Mouse (Mus musculus) heart, embryonic 16.5 days (tissue): Measurements from ENCODE around the gene Rbm14. TPM values are rescaled to one million over a fixed set of nuclear protein-coding genes. Genes with fewer than 3 reads are reported as not detected.
A peak's percentile ranks its signal among the peaks of the same experiment; 100 is the strongest.

ENCODE experiments used
- ATAC-seq: fragments of 200-750 bp; cut with Nextera tagmentation; replicated peaks from 2 replicates; pipeline ENCODE4 v1.8.0; 2017; ENCODE audit warnings: moderate number of reproducible peaks; ENCODE audit not compliant: insufficient read depth, low FRiP score; ENCODE audit errors: extremely low read depth
- H3K27ac ChIP-seq: fragments of 300-500 bp; sonication (generic); 2 replicates; pipeline ENCODE4 v1.5.1; 2014; ENCODE audit warnings: mild to moderate bottlenecking, low read length, control low read depth, moderate library complexity
- H3K27me3 ChIP-seq: fragments of 300-500 bp; sonication (generic); 2 replicates; pipeline ENCODE4 v1.6.1; 2014; ENCODE audit warnings: low read length, mixed read lengths; ENCODE audit not compliant: control insufficient read depth, insufficient read depth
- H3K36me3 ChIP-seq: fragments of 300-500 bp; sonication (generic); 2 replicates; pipeline ENCODE4 v1.6.1; 2014; ENCODE audit not compliant: control insufficient read depth, insufficient read depth
- H3K4me1 ChIP-seq: fragments of 300-500 bp; sonication (generic); 2 replicates; pipeline ENCODE4 v1.6.1; 2014; ENCODE audit warnings: low read length, mixed read lengths; ENCODE audit not compliant: control insufficient read depth, insufficient read depth
- H3K4me2 ChIP-seq: fragments of 300-500 bp; sonication (generic); 2 replicates; pipeline ENCODE4 v1.6.1; 2014; ENCODE audit warnings: low read depth, mild to moderate bottlenecking, control low read depth, low read length
- H3K4me3 ChIP-seq: fragments of 300-500 bp; sonication (generic); 2 replicates; pipeline ENCODE4 v1.5.1; 2014; ENCODE audit warnings: mild to moderate bottlenecking, control low read depth, low read length
- H3K9ac ChIP-seq: fragments of 300-500 bp; sonication (generic); 2 replicates; pipeline ENCODE4 v1.6.1; 2014; ENCODE audit warnings: low read length, control low read depth
- H3K9me3 ChIP-seq: fragments of 300-500 bp; sonication (generic); replicated peaks from 2 replicates; pipeline ENCODE4 v1.6.1; 2016; ENCODE audit warnings: low read length; ENCODE audit not compliant: control insufficient read depth
- WGBS: fragments of 180-500 bp; shearing (Covaris S2); extraction: QIAGEN DNeasy Blood & Tissue Kit; methylation state at CpG from one replicate; pipeline ENCODE4 v1.1.7; 2014; 5-methylcytosine and 5-hydroxymethylcytosine counted together
- polyA plus RNA-seq: library from polyadenylated mRNA; unstranded; fragments of >200 nt; fragmentation: Nextera tagmentation; extraction: Ambion mirVana; gene quantifications from 2 replicates; pipeline ENCODE4 v1.2.1, GENCODE M21; 2015

Rbm14 gene
- polyA plus RNA-seq, 1 experiment from 2014 or later: 55.3 TPM

DNA sequence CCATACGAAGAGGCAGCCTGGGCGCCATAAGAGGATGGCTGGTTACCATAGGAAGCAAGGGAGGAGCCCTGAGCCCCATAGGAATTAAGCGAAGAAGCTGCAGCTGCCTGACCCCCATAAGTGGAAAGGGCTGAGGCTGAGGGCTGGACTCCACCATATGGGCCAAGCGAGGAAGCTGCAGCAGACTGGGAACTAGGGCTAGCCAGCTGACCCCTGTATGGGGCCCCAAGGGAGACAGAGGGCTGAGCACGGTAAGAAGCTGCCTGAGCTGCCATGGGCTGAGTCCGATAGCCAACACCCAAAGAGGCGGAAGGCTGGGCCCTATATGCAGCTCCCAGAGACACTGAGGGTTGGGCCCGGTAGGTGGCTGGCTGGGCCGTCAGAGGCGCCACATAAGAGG, 8.2 kb downstream of the Rbm14 start:
- Histone ChIP-seq H3K4me2 (no peak overlapping the region), H3K36me3 (peaks cover 36% of the 10 kb centered on the region), H3K9ac (no peak overlapping the region), H3K9me3 (no peaks in the 10 kb centered on the region), H3K4me1 (peaks cover 8% of the 10 kb centered on the region; the same call in 1 of the 2 replicates), H3K27ac (no peak overlapping the region), H3K27me3 (no peaks in the 10 kb centered on the region), H3K4me3 (no peak overlapping the region)
- 81% methylated on average over 10 of the region's 10 CpGs for WGBS
- ATAC-seq: no peak

DNA sequence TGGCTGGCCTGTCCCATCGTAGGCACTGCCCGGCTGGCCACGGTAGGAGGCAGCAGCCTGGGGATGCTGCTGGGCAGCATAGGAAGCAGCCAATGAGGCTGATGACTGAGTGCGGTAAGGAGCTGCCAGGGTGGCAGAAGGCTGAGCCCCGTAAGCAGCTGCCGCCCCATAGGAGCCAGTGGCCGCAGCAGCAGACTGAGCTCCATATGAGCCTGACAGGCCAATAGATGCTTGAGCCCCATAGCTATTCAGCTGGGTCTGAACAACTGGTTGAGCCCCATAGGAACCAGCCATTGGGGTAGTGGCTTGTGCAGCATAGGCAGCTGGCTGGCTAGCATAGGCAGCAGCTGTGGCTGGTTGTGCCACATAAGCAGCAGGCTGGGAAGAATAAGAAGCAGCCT, 8.7 kb downstream of the Rbm14 start:
- no peak for ATAC-seq
- H3K27ac ChIP-seq: no peak overlapping the region
- H3K36me3 ChIP-seq: peaks cover 38% of the 10 kb centered on the region
- H3K4me1 ChIP-seq: peaks cover 6% of the 10 kb centered on the region; the same call in 1 of the 2 replicates
- H3K4me2 ChIP-seq: no peak overlapping the region
- H3K27me3 ChIP-seq: no peaks in the 10 kb centered on the region
- H3K9me3 ChIP-seq: no peaks in the 10 kb centered on the region
- H3K9ac ChIP-seq: no peak overlapping the region
- H3K4me3 ChIP-seq: no peak overlapping the region
- 95% methylated on average over 7 of the region's 7 CpGs for WGBS

DNA sequence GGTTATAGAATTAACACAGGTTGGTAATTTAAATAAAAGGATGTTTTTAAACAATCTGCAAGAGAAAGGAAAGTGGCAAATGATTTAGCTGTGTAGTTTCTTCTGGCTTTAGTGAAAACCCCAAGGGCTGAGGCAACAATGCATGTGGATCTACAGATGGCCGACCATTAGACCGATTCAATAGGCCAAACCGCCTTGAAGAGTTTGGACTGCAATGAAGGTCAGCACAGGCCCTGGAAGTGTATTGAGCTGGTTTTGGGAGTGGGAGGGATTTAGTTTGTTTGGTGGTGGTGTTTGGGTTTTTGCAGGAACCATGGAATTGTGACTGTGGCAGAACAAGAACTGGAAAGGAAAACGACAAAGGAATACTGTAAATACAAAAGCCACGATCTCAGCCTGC, 12.4 kb downstream of the Rbm14 start:
- H3K4me2 ChIP-seq: no peak overlapping the region
- no peak overlapping the region for H3K27ac ChIP-seq
- H3K27me3 ChIP-seq: no peaks in the 10 kb centered on the region
- H3K9ac ChIP-seq: no peak overlapping the region
- ATAC-seq: no peak
- H3K36me3 ChIP-seq: peaks cover 38% of the 10 kb centered on the region
- no peaks in the 10 kb centered on the region for H3K9me3 ChIP-seq
- peaks cover 11% of the 10 kb centered on the region for H3K4me1 ChIP-seq
- 93% methylated on average over 5 of the region's 5 CpGs for WGBS
- H3K4me3 ChIP-seq: no peak overlapping the region

DNA sequence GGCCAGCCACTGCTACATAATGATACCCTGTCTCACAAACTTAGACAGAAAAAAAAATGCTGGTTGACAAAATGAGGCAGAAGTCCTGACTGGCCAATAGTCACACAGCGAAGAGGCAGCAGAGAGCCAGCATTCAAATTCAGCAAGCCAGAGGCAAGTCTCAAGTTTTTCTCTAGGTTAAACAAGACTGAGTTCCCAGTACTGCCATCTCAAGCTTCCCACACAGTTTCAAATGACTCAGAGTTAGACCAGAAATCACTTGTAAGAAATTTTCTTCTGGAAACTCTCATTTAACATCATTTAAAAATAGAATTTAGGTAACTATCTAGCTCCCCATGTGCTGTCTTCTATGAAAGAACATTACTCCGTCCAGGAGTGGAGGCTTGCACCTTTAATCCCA, 13.6 kb downstream of the Rbm14 start:
- Histone ChIP-seq H3K4me1 (peaks cover 8% of the 10 kb centered on the region), H3K27me3 (no peaks in the 10 kb centered on the region), H3K4me2 (no peak overlapping the region), H3K27ac (no peak overlapping the region), H3K9me3 (no peaks in the 10 kb centered on the region), H3K36me3 (peaks cover 30% of the 10 kb centered on the region), H3K9ac (no peak overlapping the region), H3K4me3 (no peak overlapping the region)
- 95% methylated on average over 2 of the region's 2 CpGs for WGBS
- no peak for ATAC-seq

DNA sequence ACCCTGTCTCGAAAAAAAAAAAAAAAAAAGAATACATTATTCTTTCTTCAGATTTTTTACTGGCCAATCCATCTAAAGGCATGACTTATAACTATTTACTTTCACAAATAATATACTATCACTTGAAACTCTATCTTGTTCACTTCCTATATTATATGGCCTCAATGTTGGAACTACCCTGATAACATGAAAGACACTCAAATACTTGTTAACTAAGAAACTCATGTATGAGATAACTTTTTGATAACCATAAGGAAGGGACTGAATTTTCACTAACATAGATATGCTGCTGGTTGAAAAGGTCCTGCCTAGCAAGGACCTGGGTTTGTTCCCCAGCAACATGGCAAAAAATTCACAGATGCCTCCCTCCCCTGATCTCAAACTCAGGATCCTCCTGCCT, 15.5 kb downstream of the Rbm14 start:
- Histone ChIP-seq H3K36me3 (peaks cover 25% of the 10 kb centered on the region), H3K27me3 (no peaks in the 10 kb centered on the region), H3K27ac (no peak overlapping the region), H3K9me3 (no peaks in the 10 kb centered on the region), H3K9ac (no peak overlapping the region), H3K4me3 (no peak overlapping the region), H3K4me1 (peaks cover 23% of the 10 kb centered on the region), H3K4me2 (no peak overlapping the region)
- ATAC-seq: no peak
- WGBS: 67% methylated on average over 1 of the region's 1 CpGs

DNA sequence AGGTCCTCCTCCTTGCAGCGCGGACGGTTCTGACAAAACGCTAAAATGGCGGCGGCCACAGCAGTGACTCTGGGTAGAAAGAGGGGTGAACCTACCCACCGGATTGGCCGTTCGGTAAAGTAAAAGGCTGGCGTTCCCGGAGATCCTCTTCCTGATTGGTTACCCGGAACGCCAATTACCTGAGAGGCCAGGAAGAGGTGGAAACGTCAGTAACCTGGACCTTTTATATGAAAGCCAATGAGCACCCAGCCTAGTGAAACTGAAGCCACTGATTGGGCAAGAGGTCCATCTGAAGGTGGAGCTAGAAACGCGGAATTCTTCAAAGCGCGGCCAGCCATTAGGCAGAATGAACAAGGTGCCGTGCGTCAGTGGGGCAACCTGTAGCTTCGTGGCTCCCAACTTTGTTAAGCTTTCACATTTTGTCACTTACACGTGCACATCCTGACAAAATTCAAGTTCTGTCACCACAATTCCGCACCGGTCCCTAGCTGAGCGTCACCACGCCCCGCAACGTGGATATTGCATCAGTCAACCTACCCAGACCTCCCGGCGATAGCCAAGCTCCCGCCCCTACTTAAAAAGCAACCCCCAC, 17.5 kb downstream of the Rbm14 start, which contains the start of gene Rbm4:
Rbm4 (minus strand) TSS at position 71 of the 592 bp plus-strand sequence.
- no peaks in the 10 kb centered on the region for H3K9me3 ChIP-seq
- peak within 1 kb of the TSS; percentile 84 for H3K9ac ChIP-seq
- peak within 1 kb of the TSS; percentile 91 for H3K4me2 ChIP-seq
- peak; percentile 97 for ATAC-seq
- WGBS: under 1% methylated on average over 31 of the region's 31 CpGs
- H3K36me3 ChIP-seq: peaks cover 28% of the 10 kb centered on the region
- H3K27me3 ChIP-seq: no peaks in the 10 kb centered on the region
- peak within 1 kb of the TSS; percentile 90 for H3K4me3 ChIP-seq
- peaks cover 34% of the 10 kb centered on the region for H3K4me1 ChIP-seq
- H3K27ac ChIP-seq: peak within 1 kb of the TSS; percentile 89

DNA sequence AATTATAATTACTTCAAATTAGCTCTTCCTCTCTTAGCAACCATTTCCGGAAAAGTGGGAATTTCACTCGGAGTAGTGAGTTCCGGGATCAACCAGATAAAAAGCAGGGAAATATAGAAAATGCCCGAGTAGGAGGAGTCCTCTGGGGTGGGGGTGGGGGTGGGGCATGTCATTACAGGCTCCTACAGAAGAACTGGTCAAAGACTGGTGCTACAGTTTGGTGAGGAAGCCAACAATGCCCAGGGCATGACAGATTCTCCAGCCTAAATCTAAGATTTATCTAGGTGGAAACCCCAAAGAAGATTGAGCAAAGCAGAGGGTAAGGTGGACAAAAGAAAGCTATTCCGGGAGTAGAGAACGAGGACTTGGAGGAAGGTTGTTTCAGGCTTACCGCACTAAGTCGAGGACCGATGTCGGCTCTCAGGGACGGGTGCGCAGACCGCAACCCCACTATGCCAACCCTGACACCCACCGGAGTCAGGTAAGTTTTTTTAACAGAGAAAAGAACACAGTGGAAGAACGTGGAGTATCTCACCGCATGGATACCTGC, 18.1 kb downstream of the Rbm14 start:
- Histone ChIP-seq H3K27me3 (no peaks in the 10 kb centered on the region), H3K36me3 (peaks cover 28% of the 10 kb centered on the region), H3K9me3 (no peaks in the 10 kb centered on the region), H3K27ac (peak overlapping the region; percentile 89), H3K9ac (peak overlapping the region; percentile 84), H3K4me1 (peaks cover 34% of the 10 kb centered on the region), H3K4me3 (peak overlapping the region; percentile 90), H3K4me2 (peak overlapping the region; percentile 74)
- no peak; the same call in 1 of the 2 replicates for ATAC-seq
- WGBS: under 1% methylated on average over 16 of the region's 16 CpGs

DNA sequence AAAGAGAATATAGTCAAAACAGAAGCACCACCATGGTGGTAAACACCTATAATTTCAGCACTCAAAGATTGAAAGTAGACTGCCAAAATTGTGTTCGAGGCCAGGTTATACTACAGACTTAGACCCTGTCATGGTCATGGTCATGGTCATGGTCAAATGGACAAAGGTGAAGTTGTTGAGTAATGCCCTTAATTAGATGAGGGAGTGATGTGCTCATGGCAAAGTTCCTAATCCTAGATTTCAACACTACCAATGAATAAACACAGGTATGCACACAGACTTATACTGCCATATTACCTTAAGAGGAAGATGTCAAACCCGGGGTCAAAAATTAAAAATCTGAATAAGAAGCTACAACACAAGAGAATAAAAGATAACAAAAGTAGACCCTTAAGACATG, 25.1 kb downstream of the Rbm14 start:
- peaks cover 24% of the 10 kb centered on the region for H3K4me1 ChIP-seq
- ATAC-seq: no peak
- H3K4me3 ChIP-seq: no peak overlapping the region
- no peaks in the 10 kb centered on the region for H3K27me3 ChIP-seq
- WGBS: 93% methylated on average over 2 of the region's 2 CpGs
- H3K9ac ChIP-seq: no peak overlapping the region
- no peak overlapping the region for H3K4me2 ChIP-seq
- peaks cover 48% of the 10 kb centered on the region for H3K36me3 ChIP-seq
- H3K27ac ChIP-seq: no peak overlapping the region
- H3K9me3 ChIP-seq: no peaks in the 10 kb centered on the region

DNA sequence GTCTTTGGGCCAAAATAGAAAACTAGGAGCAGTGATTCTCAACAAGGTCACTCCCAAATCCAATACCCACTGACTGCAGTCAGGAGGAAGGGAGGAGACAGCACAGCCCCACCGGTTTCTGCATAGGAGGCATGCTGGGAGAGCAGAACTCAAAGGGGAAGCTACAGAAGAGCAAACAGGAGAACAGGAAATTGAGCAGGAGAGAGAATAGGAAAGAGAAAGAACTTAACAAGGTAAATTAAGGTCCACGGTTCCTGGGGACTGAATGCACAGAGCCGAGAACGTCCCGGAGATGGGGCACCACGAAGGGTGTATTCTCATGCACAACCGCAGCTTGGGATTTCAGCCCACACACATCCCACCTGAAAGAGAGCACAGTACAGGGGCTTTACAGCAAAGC, 26.2 kb downstream of the Rbm14 start:
- no peak for ATAC-seq
- no peaks in the 10 kb centered on the region for H3K9me3 ChIP-seq
- peaks cover 15% of the 10 kb centered on the region for H3K4me1 ChIP-seq
- H3K9ac ChIP-seq: no peak overlapping the region
- H3K4me3 ChIP-seq: no peak overlapping the region
- H3K4me2 ChIP-seq: no peak overlapping the region
- WGBS: 85% methylated on average over 7 of the region's 7 CpGs
- H3K27ac ChIP-seq: peak overlapping the region; percentile 11; the same call in 1 of the 2 replicates
- H3K36me3 ChIP-seq: peaks cover 38% of the 10 kb centered on the region
- no peaks in the 10 kb centered on the region for H3K27me3 ChIP-seq
